Mouse (Mus musculus) left cerebral cortex, postnatal 25 days (tissue): Measurements from ENCODE around the gene Pcsk5. TPM values are rescaled to one million over a fixed set of nuclear protein-coding genes. Genes with fewer than 3 reads are reported as not detected.
A peak's percentile ranks its signal among the peaks of the same experiment; 100 is the strongest.
"Not testable (repeated sequence)": the region's sequence is repeated elsewhere in the genome, so short reads cannot be mapped to it uniquely, and the experiment has no call there.

Source experiments
- DNase-seq, 2 experiments: peaks; one replicate each; pipeline ENCODE4 v3.0.0; 2022; ENCODE audit warnings: low spot score in 2 of 2, mixed read lengths in 1 of 2
- intact Hi-C: fragments of 180-260 bp; cut with DNase I; formaldehyde crosslinking; loops from one replicate; pipeline ENCODE4 v1.15.1; 2025
- total RNA-seq, 2 experiments: library from RNA; stranded (reverse); gene quantifications; 2 replicates each; pipeline ENCODE4 v1.2.3; 2021

Pcsk5 gene
- total RNA-seq, 2 experiments from 2014 or later, result 12.6 to 14.4 TPM

- no peak for DNase-seq
- intact Hi-C loops, result no loop called here
These were observed 338.7 kb downstream of the Pcsk5 start for GRCm38 (mm10) chr19:17498586-17499235.

GRCm38 (mm10) chr19:17496131-17496530, 341.3 kb downstream of the Pcsk5 start:
- DNase-seq, result no peak
- intact Hi-C loops, result no loop called here

- no peak for DNase-seq
- intact Hi-C loops, result no loop called here
These were observed 345.4 kb downstream of the Pcsk5 start for GRCm38 (mm10) chr19:17491822-17492544.

- no peak for DNase-seq
- intact Hi-C loops, result no loop called here
These were observed 346.1 kb downstream of the Pcsk5 start for GRCm38 (mm10) chr19:17491322-17491721.

GRCm38 (mm10) chr19:17489866-17490141, 347.6 kb downstream of the Pcsk5 start:
- intact Hi-C loops, result loop anchor here (10.0 kb wide), 1 partner anchor 275 kb away; no protein-coding TSS in a partner anchor
- DNase-seq, result peak in 1 of 2 experiments; percentile 9

- intact Hi-C loops, result loop anchor here (10.0 kb wide), 1 partner anchor 276 kb away; no protein-coding TSS in a partner anchor
- no peak for DNase-seq
These were observed 348.2 kb downstream of the Pcsk5 start for GRCm38 (mm10) chr19:17489041-17489865.

GRCm38 (mm10) chr19:17482126-17482790, 355.2 kb downstream of the Pcsk5 start:
- no peak for DNase-seq
- intact Hi-C loops, result loop anchor here (10.0 kb wide), 1 partner anchor 283 kb away; no protein-coding TSS in a partner anchor

- DNase-seq, result no peak
- intact Hi-C loops, result no loop called here
These were observed 358.0 kb downstream of the Pcsk5 start for GRCm38 (mm10) chr19:17479471-17479870.

- intact Hi-C loops, result no loop called here
- DNase-seq, result no peak
These were observed 361.4 kb downstream of the Pcsk5 start for GRCm38 (mm10) chr19:17476021-17476420.

GRCm38 (mm10) chr19:17473138-17473537, 364.3 kb downstream of the Pcsk5 start:
- DNase-seq, intact Hi-C loops: not testable (repeated sequence)

GRCm38 (mm10) chr19:17471861-17472260, 365.6 kb downstream of the Pcsk5 start:
- DNase-seq, result no peak
- intact Hi-C loops, result no loop called here

- intact Hi-C loops, result no loop called here
- DNase-seq, result no peak
These were observed 366.2 kb downstream of the Pcsk5 start for GRCm38 (mm10) chr19:17471196-17471595.

GRCm38 (mm10) chr19:17467556-17468211, 369.7 kb downstream of the Pcsk5 start:
- DNase-seq, result peak; percentile 39 to 51
- intact Hi-C loops, result loop anchor here (2.0 to 5.0 kb wide), 2 partner anchors 390 to 1081 kb away; no protein-coding TSS in a partner anchor

- no peak for DNase-seq
- intact Hi-C loops, result loop anchor here (10.0 kb wide), 1 partner anchor 1373 kb away; no protein-coding TSS in a partner anchor
These were observed 385.4 kb downstream of the Pcsk5 start for GRCm38 (mm10) chr19:17452001-17452400.

GRCm38 (mm10) chr19:17443581-17443980, 393.9 kb downstream of the Pcsk5 start:
- DNase-seq, result no peak
- intact Hi-C loops, result no loop called here

- DNase-seq, result no peak
- intact Hi-C loops, result no loop called here
These were observed 397.8 kb downstream of the Pcsk5 start for GRCm38 (mm10) chr19:17439476-17440189.

- intact Hi-C loops, result no loop called here
- DNase-seq, result no peak
These were observed 400.8 kb downstream of the Pcsk5 start for GRCm38 (mm10) chr19:17436651-17437050.

GRCm38 (mm10) chr19:17428561-17428914, 408.9 kb downstream of the Pcsk5 start:
- intact Hi-C loops, result no loop called here
- no peak for DNase-seq
